Mouse (Mus musculus) lung, embryonic 16.5 days (tissue): Measurements from ENCODE around the gene Avpr1b. TPM values are rescaled to one million over a fixed set of nuclear protein-coding genes. Genes with fewer than 3 reads are reported as not detected.
"Not testable (repeated sequence)": the region's sequence is repeated elsewhere in the genome, so short reads cannot be mapped to it uniquely, and the experiment has no call there.

ENCODE experiments used
- ATAC-seq: fragments of 200-750 bp; cut with Nextera tagmentation; 2 replicates; pipeline ENCODE4 v1.8.0; 2017; ENCODE audit warnings: low read depth, mild to moderate bottlenecking, moderate library complexity
- H3K27ac ChIP-seq: fragments of 300-500 bp; sonication (generic); 2 replicates; pipeline ENCODE4 v1.5.1; 2014; ENCODE audit warnings: mild to moderate bottlenecking, control low read depth, low read length
- H3K27me3 ChIP-seq: fragments of 300-500 bp; sonication (generic); 2 replicates; pipeline ENCODE4 v1.6.1; 2014; ENCODE audit warnings: low read depth, low read length, mixed read lengths; ENCODE audit not compliant: control insufficient read depth, insufficient read depth
- H3K36me3 ChIP-seq: fragments of 300-500 bp; sonication (generic); 2 replicates; pipeline ENCODE4 v1.6.1; 2014; ENCODE audit warnings: low read length; ENCODE audit not compliant: control insufficient read depth, insufficient read depth
- H3K4me1 ChIP-seq: fragments of 300-500 bp; sonication (generic); replicated peaks from 2 replicates; pipeline ENCODE4 v1.6.1; 2014; ENCODE audit warnings: low read length, mixed read lengths; ENCODE audit not compliant: control insufficient read depth, insufficient read depth
- H3K4me2 ChIP-seq: fragments of 300-500 bp; sonication (generic); 2 replicates; pipeline ENCODE4 v1.6.1; 2014; ENCODE audit warnings: low read depth, low read length, control low read depth
- H3K4me3 ChIP-seq: fragments of 300-500 bp; sonication (generic); 2 replicates; pipeline ENCODE4 v1.5.1; 2014; ENCODE audit warnings: mild to moderate bottlenecking, low read length, control low read depth
- H3K9ac ChIP-seq: fragments of 300-500 bp; sonication (generic); 2 replicates; pipeline ENCODE4 v1.6.1; 2014; ENCODE audit warnings: low read length, control low read depth
- H3K9me3 ChIP-seq: fragments of 300-500 bp; sonication (generic); 2 replicates; pipeline ENCODE4 v1.6.1; 2016; ENCODE audit warnings: low read length; ENCODE audit not compliant: control insufficient read depth
- WGBS: fragments of 180-500 bp; shearing (Covaris S2); extraction: QIAGEN DNeasy Blood & Tissue Kit; methylation state at CpG from one replicate; pipeline ENCODE4 v1.1.7; 2014; 5-methylcytosine and 5-hydroxymethylcytosine counted together
- polyA plus RNA-seq: library from polyadenylated mRNA; unstranded; fragments of >200 nt; fragmentation: Nextera tagmentation; extraction: Ambion mirVana; gene quantifications from 2 replicates; pipeline ENCODE4 v1.2.1, GENCODE M21; 2015

Gene Avpr1b
- polyA plus RNA-seq: not detected in 2 replicates

DNA sequence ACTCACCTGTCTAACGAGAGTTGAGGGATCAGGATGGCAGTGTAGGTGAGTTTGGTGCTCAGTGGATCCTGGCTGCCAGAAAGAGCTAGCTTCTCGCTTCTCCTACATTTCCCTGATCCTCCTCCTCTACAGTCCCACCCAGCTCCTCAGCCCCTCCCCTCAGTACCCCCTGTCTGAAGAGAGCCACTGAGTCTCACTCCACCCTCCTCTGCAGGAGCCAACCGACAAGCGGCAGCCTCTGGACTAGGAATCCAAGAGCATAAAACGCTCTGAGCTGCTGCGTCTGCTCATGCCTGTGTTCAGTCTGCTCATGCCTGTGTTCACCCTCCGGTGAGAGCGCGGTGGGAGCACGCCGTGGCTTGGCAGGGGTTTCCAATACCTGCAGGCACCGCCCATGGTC lies at the start of gene Avpr1b:
TSS of gene Avpr1b (plus strand) at position 335 of the 400 bp plus-strand sequence.
- no peak within 1 kb of the TSS for H3K27ac ChIP-seq
- no peak within 1 kb of the TSS for H3K4me2 ChIP-seq
- no peaks in the 10 kb centered on the region for H3K4me1 ChIP-seq
- peaks cover 3% of the 10 kb centered on the region; the same call in 1 of the 2 replicates for H3K27me3 ChIP-seq
- ATAC-seq: no peak
- no peak within 1 kb of the TSS for H3K4me3 ChIP-seq
- no peaks in the 10 kb centered on the region for H3K36me3 ChIP-seq
- H3K9ac ChIP-seq: no peak within 1 kb of the TSS
- no peaks in the 10 kb centered on the region for H3K9me3 ChIP-seq
- WGBS: 18% methylated on average over 12 of the region's 12 CpGs

- ATAC-seq: no peak
- Histone ChIP-seq H3K27ac (no peak overlapping the region), H3K36me3 (no peaks in the 10 kb centered on the region), H3K27me3 (no peaks in the 10 kb centered on the region), H3K4me2 (no peak overlapping the region), H3K9me3 (no peaks in the 10 kb centered on the region), H3K9ac (no peak overlapping the region), H3K4me3 (no peak overlapping the region), H3K4me1 (peaks cover 6% of the 10 kb centered on the region; the same call in 1 of the 2 replicates)
- 91% methylated on average over 2 of the region's 2 CpGs for WGBS
These were observed 47.1 kb upstream of the Avpr1b start for GRCm38 (mm10) chr1:131551956-131552355.

DNA sequence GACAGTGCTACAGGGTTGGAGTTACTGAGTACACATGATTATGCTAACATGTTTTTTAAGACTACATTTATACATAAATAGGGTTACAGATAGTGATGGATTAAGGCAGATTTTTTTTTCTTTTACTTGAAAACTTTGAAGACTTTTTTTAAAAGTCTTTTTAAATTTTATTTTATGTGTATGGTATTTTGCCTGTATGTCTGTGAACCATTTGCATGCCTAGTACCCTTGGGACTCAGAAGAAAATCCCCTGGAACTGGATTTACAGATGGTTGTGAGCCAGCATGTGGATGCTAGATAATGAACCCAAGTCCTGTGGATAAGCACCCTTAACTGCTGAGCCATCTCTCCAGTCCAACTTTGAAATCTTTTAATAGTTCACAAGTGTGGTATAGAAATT lies 45.6 kb upstream of the Avpr1b start:
- Histone ChIP-seq H3K4me2 (no peak overlapping the region), H3K36me3 (no peaks in the 10 kb centered on the region), H3K27ac (no peak overlapping the region), H3K4me3 (no peak overlapping the region), H3K9me3 (no peaks in the 10 kb centered on the region), H3K27me3 (no peaks in the 10 kb centered on the region), H3K4me1 (peaks cover 6% of the 10 kb centered on the region; the same call in 1 of the 2 replicates), H3K9ac (no peak overlapping the region)
- ATAC-seq: no peak

- no peaks in the 10 kb centered on the region for H3K36me3 ChIP-seq
- H3K27me3 ChIP-seq: no peaks in the 10 kb centered on the region
- ATAC-seq: peak; percentile 93
- H3K4me2 ChIP-seq: peak overlapping the region; percentile 30
- no peaks in the 10 kb centered on the region for H3K9me3 ChIP-seq
- 4% methylated on average over 13 of the region's 13 CpGs for WGBS
- H3K4me3 ChIP-seq: no peak overlapping the region
- no peak overlapping the region for H3K9ac ChIP-seq
- H3K27ac ChIP-seq: no peak overlapping the region
- H3K4me1 ChIP-seq: no peaks in the 10 kb centered on the region
These were observed 43.8 kb upstream of the Avpr1b start for GRCm38 (mm10) chr1:131555042-131555812.

GRCm38 (mm10) chr1:131560500-131560899 lies 38.5 kb upstream of the Avpr1b start:
- Histone ChIP-seq H3K36me3 (no peaks in the 10 kb centered on the region), H3K9me3 (no peaks in the 10 kb centered on the region), H3K9ac (no peak overlapping the region), H3K27ac (no peak overlapping the region), H3K27me3 (no peaks in the 10 kb centered on the region), H3K4me2 (no peak overlapping the region), H3K4me3 (no peak overlapping the region), H3K4me1 (no peaks in the 10 kb centered on the region)
- ATAC-seq: no peak

- no peaks in the 10 kb centered on the region for H3K4me1 ChIP-seq
- no peak overlapping the region for H3K27ac ChIP-seq
- H3K4me3 ChIP-seq: no peak overlapping the region
- no peak for ATAC-seq
- no peak overlapping the region for H3K4me2 ChIP-seq
- 82% methylated on average over 2 of the region's 2 CpGs for WGBS
- no peaks in the 10 kb centered on the region for H3K36me3 ChIP-seq
- no peak overlapping the region for H3K9ac ChIP-seq
- no peaks in the 10 kb centered on the region for H3K27me3 ChIP-seq
- no peaks in the 10 kb centered on the region for H3K9me3 ChIP-seq
These were observed 37.0 kb upstream of the Avpr1b start for GRCm38 (mm10) chr1:131562081-131562480.

- H3K9ac ChIP-seq, H3K9me3 ChIP-seq, H3K4me2 ChIP-seq, ATAC-seq, H3K36me3 ChIP-seq, H3K27me3 ChIP-seq, H3K27ac ChIP-seq, H3K4me1 ChIP-seq, H3K4me3 ChIP-seq: not testable (repeated sequence)
- WGBS: 45% methylated on average over 11 of the region's 11 CpGs
These were observed 33.0 kb upstream of the Avpr1b start for GRCm38 (mm10) chr1:131566056-131566455.

DNA sequence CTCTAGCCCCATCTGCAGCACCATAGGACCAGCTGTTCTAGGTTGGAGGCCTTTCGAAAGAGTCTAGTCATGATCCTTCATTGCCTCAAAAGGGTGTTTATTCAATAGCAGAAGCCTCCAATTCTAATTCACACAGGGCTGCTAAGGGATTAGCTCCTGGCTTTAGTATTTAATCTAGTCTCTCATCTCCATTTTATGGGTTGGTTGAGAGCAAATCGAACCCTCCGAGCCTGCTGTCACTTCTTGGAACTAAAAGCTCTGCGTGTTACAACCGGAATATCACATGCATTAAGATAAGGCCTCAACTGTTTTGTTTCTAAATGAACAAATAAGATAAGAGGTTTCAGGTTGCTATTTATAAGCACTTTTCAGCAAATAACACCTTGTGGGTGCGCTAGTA lies 29.3 kb upstream of the Avpr1b start:
- H3K27me3 ChIP-seq: no peaks in the 10 kb centered on the region
- H3K4me3 ChIP-seq: no peak overlapping the region
- H3K4me2 ChIP-seq: no peak overlapping the region
- H3K9ac ChIP-seq: no peak overlapping the region
- ATAC-seq: no peak
- 81% methylated on average over 6 of the region's 6 CpGs for WGBS
- no peak overlapping the region for H3K27ac ChIP-seq
- no peaks in the 10 kb centered on the region for H3K4me1 ChIP-seq
- H3K9me3 ChIP-seq: no peaks in the 10 kb centered on the region
- no peaks in the 10 kb centered on the region for H3K36me3 ChIP-seq

GRCm38 (mm10) chr1:131570391-131570790 lies 28.6 kb upstream of the Avpr1b start:
- Histone ChIP-seq H3K9me3 (no peaks in the 10 kb centered on the region), H3K4me3 (no peak overlapping the region), H3K27ac (no peak overlapping the region), H3K36me3 (no peaks in the 10 kb centered on the region), H3K4me1 (no peaks in the 10 kb centered on the region), H3K4me2 (no peak overlapping the region), H3K27me3 (no peaks in the 10 kb centered on the region), H3K9ac (no peak overlapping the region)
- no peak for ATAC-seq
- WGBS: 90% methylated on average over 4 of the region's 4 CpGs
